Mouse (Mus musculus): ENCODE measurements around the gene Crybb1. TPM values are rescaled to one million over a fixed set of nuclear protein-coding genes. Genes with fewer than 3 reads are reported as not detected.
A peak's percentile ranks its signal among the peaks of the same experiment; 100 is the strongest.

Crybb1 gene
- polyA plus RNA-seq, 1 experiment from 2014 or later = 0.32 TPM

DNA sequence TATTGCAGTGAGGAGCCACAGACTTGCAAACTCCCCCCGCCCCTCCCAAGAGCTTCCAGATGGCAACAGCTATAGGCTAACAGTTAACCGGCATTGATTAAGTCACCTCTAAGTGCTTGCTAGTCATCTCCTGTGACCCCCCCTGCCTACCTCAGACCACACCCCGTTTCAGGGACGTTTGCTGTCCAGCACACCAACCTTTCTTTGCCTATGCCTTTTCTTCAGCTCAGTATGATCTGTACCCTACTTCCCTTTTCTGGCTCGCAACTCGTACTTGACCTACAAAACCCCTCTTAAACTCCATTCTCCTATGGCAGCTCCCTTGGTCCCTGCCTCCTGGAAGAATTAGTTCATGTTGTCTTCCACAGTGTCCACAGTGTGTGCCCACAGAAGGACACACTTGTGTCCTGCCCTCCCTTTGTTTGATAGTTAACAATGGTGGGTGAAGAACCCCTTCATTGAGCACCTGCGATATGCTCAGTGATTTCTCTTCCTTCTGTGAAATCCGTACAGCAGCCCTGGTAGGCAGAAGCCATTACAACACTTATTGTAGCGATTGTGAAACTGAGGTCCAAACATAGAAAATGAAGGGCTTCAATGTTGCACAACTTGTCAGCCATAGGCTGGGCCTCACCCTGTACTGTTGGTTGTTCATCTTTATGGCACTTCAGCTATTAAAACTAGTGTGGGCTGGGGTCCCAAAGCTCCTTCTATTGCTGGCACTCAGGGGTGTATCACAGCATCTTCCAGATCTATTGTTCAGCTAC lies 10.6 kb downstream of the Crybb1 start:
- ATAC-seq (ENCODE audit: low read depth) = peak; percentile 65
- WGBS (ENCODE audit: insufficient replicate concordance) = 25% methylated on average over 9 of the region's 9 CpGs
- Histone ChIP-seq H3K27me3 (ENCODE audit: control insufficient read depth, insufficient read depth, low read depth, low read length) (peaks cover 8% of the 10 kb centered on the region), H3K36me3 (ENCODE audit: control insufficient read depth, insufficient read depth) (no peaks in the 10 kb centered on the region), H3K4me3 (ENCODE audit: low read depth, low read length) (no peak overlapping the region; the same call in 1 of the 2 replicates), H3K4me2 (ENCODE audit: low read depth, low read length) (peak overlapping the region; percentile 49), H3K4me1 (ENCODE audit: control insufficient read depth, low read depth, low read length) (peaks cover 16% of the 10 kb centered on the region), H3K27ac (ENCODE audit: low read length) (peak overlapping the region; percentile 43), H3K9ac (ENCODE audit: low read depth, low read length) (peak overlapping the region; percentile 18; the same call in 1 of the 2 replicates), H3K9me3 (replicated peaks; ENCODE audit: control insufficient read depth, low read length) (no peaks in the 10 kb centered on the region)

- Histone ChIP-seq H3K4me3 (ENCODE audit: low read depth, low read length) (no peak overlapping the region), H3K4me2 (ENCODE audit: low read depth, low read length) (no peak overlapping the region), H3K36me3 (ENCODE audit: control insufficient read depth, insufficient read depth) (no peaks in the 10 kb centered on the region), H3K27ac (ENCODE audit: low read length) (no peak overlapping the region), H3K4me1 (ENCODE audit: control insufficient read depth, low read depth, low read length) (peaks cover 17% of the 10 kb centered on the region), H3K9me3 (replicated peaks; ENCODE audit: control insufficient read depth, low read length) (no peaks in the 10 kb centered on the region), H3K9ac (ENCODE audit: low read depth, low read length) (no peak overlapping the region), H3K27me3 (ENCODE audit: control insufficient read depth, insufficient read depth, low read depth, low read length) (peaks cover 9% of the 10 kb centered on the region)
- ATAC-seq (ENCODE audit: low read depth) = no peak
- 28% methylated on average over 24 of the region's 24 CpGs for WGBS (ENCODE audit: insufficient replicate concordance)
Observed at GRCm38 (mm10) chr5:112270764-112271541, 15.3 kb downstream of the Crybb1 start.

DNA sequence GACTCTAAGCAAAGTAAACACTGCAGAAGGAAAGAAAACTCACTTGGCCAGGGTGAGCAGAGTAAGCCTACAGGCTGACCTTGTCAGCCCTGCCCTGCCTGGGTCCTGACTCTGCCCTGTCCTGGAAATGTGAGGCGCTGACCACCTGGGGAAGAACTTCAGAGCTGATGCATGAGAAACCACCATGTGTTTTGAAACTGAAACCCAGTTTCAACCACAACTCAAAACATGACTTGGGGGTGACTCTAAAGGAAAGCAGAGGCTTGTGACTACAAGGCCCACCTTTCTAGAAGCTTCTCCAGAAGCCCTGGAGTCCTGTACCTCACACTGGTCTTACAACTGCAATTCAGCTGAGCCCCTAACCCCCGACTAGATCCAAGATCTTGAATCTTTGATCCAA lies 17.3 kb downstream of the Crybb1 start:
- Histone ChIP-seq H3K9me3 (replicated peaks; ENCODE audit: control insufficient read depth, low read length) (no peaks in the 10 kb centered on the region), H3K27ac (ENCODE audit: low read length) (no peak overlapping the region), H3K4me3 (ENCODE audit: low read depth, low read length) (no peak overlapping the region), H3K4me1 (ENCODE audit: control insufficient read depth, low read depth, low read length) (peaks cover 19% of the 10 kb centered on the region), H3K27me3 (ENCODE audit: control insufficient read depth, insufficient read depth, low read depth, low read length) (peaks cover 9% of the 10 kb centered on the region), H3K36me3 (ENCODE audit: control insufficient read depth, insufficient read depth) (no peaks in the 10 kb centered on the region), H3K9ac (ENCODE audit: low read depth, low read length) (no peak overlapping the region), H3K4me2 (ENCODE audit: low read depth, low read length) (no peak overlapping the region)
- 40% methylated on average over 2 of the region's 2 CpGs for WGBS (ENCODE audit: insufficient replicate concordance)
- ATAC-seq (ENCODE audit: low read depth) = no peak

GRCm38 (mm10) chr5:112273746-112274463 lies 18.3 kb downstream of the Crybb1 start:
- H3K4me3 ChIP-seq (ENCODE audit: low read depth, low read length) = no peak overlapping the region
- no peak overlapping the region for H3K4me2 ChIP-seq (ENCODE audit: low read depth, low read length)
- 23% methylated on average over 2 of the region's 2 CpGs for WGBS (ENCODE audit: insufficient replicate concordance)
- no peak overlapping the region for H3K9ac ChIP-seq (ENCODE audit: low read depth, low read length)
- peaks cover 9% of the 10 kb centered on the region for H3K27me3 ChIP-seq (ENCODE audit: control insufficient read depth, insufficient read depth, low read depth, low read length)
- no peak overlapping the region for H3K27ac ChIP-seq (ENCODE audit: low read length)
- H3K9me3 ChIP-seq (replicated peaks; ENCODE audit: control insufficient read depth, low read length) = no peaks in the 10 kb centered on the region
- H3K4me1 ChIP-seq (ENCODE audit: control insufficient read depth, low read depth, low read length) = peaks cover 28% of the 10 kb centered on the region
- no peaks in the 10 kb centered on the region for H3K36me3 ChIP-seq (ENCODE audit: control insufficient read depth, insufficient read depth)
- ATAC-seq (ENCODE audit: low read depth) = no peak

DNA sequence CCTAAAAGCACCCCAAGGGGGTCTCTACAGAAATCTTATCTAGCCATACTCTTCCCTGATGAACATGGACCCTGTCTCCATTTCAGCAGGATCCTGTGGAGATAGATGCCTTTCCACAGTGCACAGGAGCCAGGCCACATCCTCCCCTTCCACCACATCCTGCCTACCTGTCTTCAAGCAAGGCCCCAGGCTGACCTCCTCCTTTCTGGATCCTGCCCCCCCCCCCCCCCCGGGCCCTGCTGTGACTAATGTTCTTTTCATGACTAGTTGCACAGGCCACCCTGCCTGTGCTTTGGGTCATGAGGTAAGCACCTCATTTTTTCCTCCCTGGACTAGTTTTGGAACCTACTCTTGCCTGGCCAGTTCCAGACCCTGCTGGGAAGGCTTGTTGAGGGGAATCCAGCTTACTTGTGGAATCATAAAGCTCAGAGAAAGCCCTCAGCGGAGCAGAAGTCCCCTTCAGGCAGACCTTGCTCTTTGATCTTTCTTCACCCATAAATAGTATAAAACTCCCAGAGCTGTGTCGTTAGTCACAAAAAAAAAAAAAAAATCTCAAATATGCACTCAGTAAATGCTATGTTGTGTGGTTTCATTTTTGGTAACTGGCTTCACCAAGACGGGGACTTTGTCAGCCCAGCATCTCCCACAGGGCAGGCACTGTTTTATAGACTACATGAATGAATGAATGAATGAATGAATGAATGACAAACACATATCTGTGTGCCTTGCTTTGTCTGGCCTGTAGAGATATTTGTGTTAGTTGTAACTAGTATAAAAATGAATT lies 19.6 kb downstream of the Crybb1 start:
- peak overlapping the region; percentile 68; the same call in 1 of the 2 replicates for H3K4me3 ChIP-seq (ENCODE audit: low read depth, low read length)
- H3K27ac ChIP-seq (ENCODE audit: low read length) = no peak overlapping the region
- H3K9ac ChIP-seq (ENCODE audit: low read depth, low read length) = peak overlapping the region; percentile 41; the same call in 1 of the 2 replicates
- peak overlapping the region; percentile 82 for H3K4me2 ChIP-seq (ENCODE audit: low read depth, low read length)
- WGBS (ENCODE audit: insufficient replicate concordance) = 57% methylated on average over 3 of the region's 4 CpGs
- no peaks in the 10 kb centered on the region for H3K36me3 ChIP-seq (ENCODE audit: control insufficient read depth, insufficient read depth)
- H3K4me1 ChIP-seq (ENCODE audit: control insufficient read depth, low read depth, low read length) = peaks cover 41% of the 10 kb centered on the region
- peaks cover 2% of the 10 kb centered on the region; the same call in 1 of the 2 replicates for H3K27me3 ChIP-seq (ENCODE audit: control insufficient read depth, insufficient read depth, low read depth, low read length)
- ATAC-seq (ENCODE audit: low read depth) = no peak
- H3K9me3 ChIP-seq (replicated peaks; ENCODE audit: control insufficient read depth, low read length) = no peaks in the 10 kb centered on the region

DNA sequence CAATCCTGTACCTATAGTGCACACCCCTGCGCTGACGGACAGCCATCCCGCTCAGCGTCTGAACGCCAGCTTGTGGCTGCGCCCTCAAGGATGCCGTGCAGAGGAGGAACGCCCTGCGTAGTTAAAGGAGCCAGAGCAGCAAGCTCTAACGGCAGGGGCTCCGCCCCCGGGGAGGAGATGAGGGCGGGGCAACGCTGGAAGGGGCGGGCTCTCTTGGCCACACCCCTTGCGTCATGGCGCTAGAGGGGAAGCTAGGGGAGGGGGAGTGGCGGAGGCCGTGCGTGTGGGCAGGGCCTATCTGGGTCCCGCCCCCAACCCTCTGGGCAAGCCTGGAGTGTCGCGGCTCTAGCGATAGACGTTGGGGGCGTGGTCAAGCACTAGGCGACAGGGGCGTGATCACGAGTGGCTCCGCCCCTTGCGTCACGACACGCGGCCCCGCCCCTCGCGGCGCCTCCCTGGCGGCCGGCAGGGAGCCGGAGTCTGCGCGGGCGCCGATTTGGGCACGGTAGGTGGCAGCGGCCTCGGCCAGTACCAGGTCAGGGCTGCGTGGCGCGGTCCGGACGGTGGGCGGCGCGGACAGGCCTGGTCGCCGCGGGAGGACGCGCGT lies 20.8 kb downstream of the Crybb1 start, which contains the start of gene Tpst2:
TSS of gene Tpst2 (plus strand) at position 425 of the 607 bp plus-strand sequence.
- Histone ChIP-seq H3K9me3 (replicated peaks; ENCODE audit: control insufficient read depth, low read length) (no peaks in the 10 kb centered on the region), H3K36me3 (ENCODE audit: control insufficient read depth, insufficient read depth) (no peaks in the 10 kb centered on the region), H3K4me2 (ENCODE audit: low read depth, low read length) (peak within 1 kb of the TSS; percentile 91), H3K27ac (ENCODE audit: low read length) (peak within 1 kb of the TSS; percentile 80), H3K27me3 (ENCODE audit: control insufficient read depth, insufficient read depth, low read depth, low read length) (no peaks in the 10 kb centered on the region; the same call in 1 of the 2 replicates), H3K9ac (ENCODE audit: low read depth, low read length) (peak within 1 kb of the TSS; percentile 82), H3K4me1 (ENCODE audit: control insufficient read depth, low read depth, low read length) (peaks cover 49% of the 10 kb centered on the region), H3K4me3 (ENCODE audit: low read depth, low read length) (peak within 1 kb of the TSS; percentile 80)
- ATAC-seq (ENCODE audit: low read depth) = peak; percentile 90
- WGBS (ENCODE audit: insufficient replicate concordance) = under 1% methylated on average over 62 of the region's 62 CpGs

GRCm38 (mm10) chr5:112276907-112277348 lies 21.3 kb downstream of the Crybb1 start:
- Histone ChIP-seq H3K9ac (ENCODE audit: low read depth, low read length) (peak overlapping the region; percentile 82), H3K27me3 (ENCODE audit: control insufficient read depth, insufficient read depth, low read depth, low read length) (no peaks in the 10 kb centered on the region), H3K9me3 (replicated peaks; ENCODE audit: control insufficient read depth, low read length) (no peaks in the 10 kb centered on the region), H3K4me1 (ENCODE audit: control insufficient read depth, low read depth, low read length) (peaks cover 54% of the 10 kb centered on the region), H3K36me3 (ENCODE audit: control insufficient read depth, insufficient read depth) (no peaks in the 10 kb centered on the region), H3K4me3 (ENCODE audit: low read depth, low read length) (peak overlapping the region; percentile 80), H3K4me2 (ENCODE audit: low read depth, low read length) (peak overlapping the region; percentile 91), H3K27ac (ENCODE audit: low read length) (peak overlapping the region; percentile 80)
- ATAC-seq (ENCODE audit: low read depth) = peak; percentile 1
- under 1% methylated on average over 24 of the region's 24 CpGs for WGBS (ENCODE audit: insufficient replicate concordance)
